Mouse (Mus musculus): ENCODE data around the gene Aplf. TPM values are rescaled to one million over a fixed set of nuclear protein-coding genes. Genes with fewer than 3 reads are reported as not detected.

The Aplf gene
- polyA plus RNA-seq, 1 experiment from 2014 or later, result 13.0 TPM

- Histone ChIP-seq H3K4me2 (replicated peaks) (no peak overlapping the region), H3K9me3 (replicated peaks) (no peaks in the 10 kb centered on the region), H3K4me3 (no peak overlapping the region), H3K27me3 (no peaks in the 10 kb centered on the region), H3K9ac (no peak overlapping the region), H3K27ac (no peak overlapping the region), H3K4me1 (peaks cover 3% of the 10 kb centered on the region; the same call in 1 of the 2 replicates), H3K36me3 (no peaks in the 10 kb centered on the region)
- whole genome bisulfite sequencing, result 68% methylated on average over 3 of the region's 3 CpGs
- ATAC-seq (ENCODE audit: low FRiP score), result no peak
Observed at GRCm38 (mm10) chr6:87621281-87621680, 50.7 kb downstream of the Aplf start.

DNA sequence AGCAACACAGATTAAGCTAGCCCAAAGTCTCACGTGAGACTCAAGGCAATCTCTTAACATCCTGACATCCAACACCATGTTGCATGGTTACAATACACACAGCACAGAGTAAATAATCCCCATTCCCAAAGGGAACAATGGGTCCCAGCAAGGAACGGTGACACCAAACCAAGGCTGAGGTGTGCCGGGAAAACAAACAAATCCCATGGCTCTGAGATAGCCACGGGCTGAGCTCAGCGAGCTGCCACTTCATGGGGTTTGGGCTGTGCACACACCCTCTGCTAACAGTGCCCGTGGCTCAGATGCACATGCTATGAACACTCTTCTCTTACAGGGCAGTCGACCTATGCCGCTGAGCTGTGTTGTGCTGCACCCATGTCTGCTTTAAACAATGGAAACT, 54.0 kb downstream of the Aplf start:
- H3K4me2 ChIP-seq (replicated peaks), result no peak overlapping the region
- no peaks in the 10 kb centered on the region for H3K9me3 ChIP-seq (replicated peaks)
- H3K4me3 ChIP-seq, result no peak overlapping the region
- no peak overlapping the region for H3K27ac ChIP-seq
- ATAC-seq (ENCODE audit: low FRiP score), result no peak
- WGBS, result 78% methylated on average over 8 of the region's 8 CpGs
- no peaks in the 10 kb centered on the region for H3K36me3 ChIP-seq
- H3K9ac ChIP-seq, result no peak overlapping the region
- peaks cover 3% of the 10 kb centered on the region; the same call in 1 of the 2 replicates for H3K4me1 ChIP-seq
- H3K27me3 ChIP-seq, result no peaks in the 10 kb centered on the region

DNA sequence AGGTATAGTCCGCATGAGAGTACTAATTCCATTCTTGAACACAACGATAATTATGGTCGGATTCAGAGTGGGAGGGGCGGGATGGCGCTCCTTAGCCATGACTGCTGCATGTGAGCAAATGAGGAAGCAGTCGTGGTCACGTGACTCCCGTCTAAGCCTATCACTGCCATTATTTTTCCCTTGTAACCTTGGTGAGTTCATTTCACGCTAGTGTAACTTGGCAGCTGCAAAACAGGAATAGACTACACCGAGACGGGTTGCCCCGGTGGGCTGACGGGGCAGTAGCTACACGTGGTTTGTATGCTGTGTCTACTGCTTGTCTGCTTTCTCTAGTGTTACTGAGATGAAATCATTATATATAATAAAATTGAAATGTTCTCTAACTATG, 56.3 kb downstream of the Aplf start:
- H3K9ac ChIP-seq, result no peak overlapping the region
- H3K9me3 ChIP-seq (replicated peaks), result no peaks in the 10 kb centered on the region
- H3K4me1 ChIP-seq, result peaks cover 3% of the 10 kb centered on the region; the same call in 1 of the 2 replicates
- no peak overlapping the region for H3K27ac ChIP-seq
- H3K4me2 ChIP-seq (replicated peaks), result no peak overlapping the region
- 86% methylated on average over 14 of the region's 14 CpGs for WGBS
- no peak overlapping the region for H3K4me3 ChIP-seq
- no peak for ATAC-seq (ENCODE audit: low FRiP score)
- H3K27me3 ChIP-seq, result 0 out of 2 replicates have a peak, but pooled peaks cover 3% of the 10 kb centered on the region
- no peaks in the 10 kb centered on the region for H3K36me3 ChIP-seq

DNA sequence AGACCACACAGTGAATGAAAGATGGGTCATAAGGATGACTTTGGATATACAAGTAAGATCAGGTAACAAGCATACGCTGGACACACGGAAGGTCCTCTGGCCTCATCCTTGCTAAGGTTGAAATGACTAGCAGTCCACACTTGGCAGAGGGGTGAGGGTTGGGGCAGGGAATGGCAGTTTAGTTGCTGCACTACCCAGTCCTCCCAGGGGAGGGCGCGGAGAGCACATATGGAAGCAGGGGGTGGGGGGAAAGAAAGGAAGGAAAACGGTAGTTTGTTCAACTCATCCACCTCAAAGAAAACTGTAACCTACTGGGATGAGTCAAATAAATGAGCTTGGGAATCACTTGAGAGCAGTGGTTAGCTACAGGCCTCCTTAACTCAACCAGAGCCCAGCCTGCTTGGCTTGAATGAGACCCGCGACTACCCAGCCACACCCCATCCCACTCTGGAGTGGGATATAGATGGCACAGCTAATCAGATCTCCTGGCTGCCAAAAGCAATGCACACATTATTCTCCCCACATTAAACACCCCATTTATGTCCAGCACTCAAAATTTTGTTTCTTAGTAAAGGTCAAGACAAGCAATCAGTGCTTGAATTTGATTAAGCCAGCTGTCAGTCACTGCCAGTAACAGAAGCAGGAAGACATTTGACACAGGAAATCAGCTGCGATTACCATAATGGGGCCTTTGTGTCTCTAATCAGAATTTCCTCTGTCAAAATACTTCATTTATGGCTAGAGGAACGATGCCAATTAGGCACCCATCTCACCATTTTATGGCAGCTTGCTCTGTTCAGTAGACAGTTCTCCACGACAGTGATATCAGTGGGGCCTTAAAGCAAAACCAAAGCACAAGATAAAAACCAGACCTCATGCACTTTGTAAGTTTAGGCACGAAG, 56.9 kb downstream of the Aplf start:
- Histone ChIP-seq H3K36me3 (no peaks in the 10 kb centered on the region), H3K9me3 (replicated peaks) (no peaks in the 10 kb centered on the region), H3K4me3 (no peak overlapping the region), H3K4me1 (peaks cover 3% of the 10 kb centered on the region; the same call in 1 of the 2 replicates), H3K27ac (no peak overlapping the region), H3K27me3 (0 out of 2 replicates have a peak, but pooled peaks cover 3% of the 10 kb centered on the region), H3K4me2 (replicated peaks) (no peak overlapping the region), H3K9ac (no peak overlapping the region)
- no peak for ATAC-seq (ENCODE audit: low FRiP score)
- WGBS, result 66% methylated on average over 11 of the region's 11 CpGs

DNA sequence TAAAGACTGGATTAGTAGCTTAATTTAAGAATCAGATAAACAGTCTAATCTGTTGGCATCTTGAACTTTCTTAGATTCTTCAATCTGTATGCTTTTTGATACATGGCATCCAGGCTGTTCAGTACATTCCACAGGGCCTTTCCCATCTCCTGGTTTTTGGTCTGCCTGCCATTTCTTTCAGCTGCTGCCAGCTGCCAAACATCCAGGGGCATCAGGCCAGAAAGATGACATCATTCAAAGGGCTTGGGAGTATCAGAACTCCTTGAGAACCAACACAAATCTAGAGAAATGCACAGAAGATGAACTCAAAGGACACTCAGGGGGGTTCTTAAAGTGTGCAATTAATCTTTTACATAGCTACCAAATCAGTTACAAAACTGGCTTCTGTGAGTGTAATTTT, 72.2 kb downstream of the Aplf start:
- Histone ChIP-seq H3K9me3 (replicated peaks) (no peaks in the 10 kb centered on the region), H3K4me3 (no peak overlapping the region), H3K36me3 (no peaks in the 10 kb centered on the region), H3K4me2 (replicated peaks) (no peak overlapping the region), H3K27ac (no peak overlapping the region), H3K27me3 (no peaks in the 10 kb centered on the region), H3K4me1 (0 out of 2 replicates have a peak, but pooled peaks cover 5% of the 10 kb centered on the region), H3K9ac (no peak overlapping the region)
- ATAC-seq (ENCODE audit: low FRiP score), result no peak

DNA sequence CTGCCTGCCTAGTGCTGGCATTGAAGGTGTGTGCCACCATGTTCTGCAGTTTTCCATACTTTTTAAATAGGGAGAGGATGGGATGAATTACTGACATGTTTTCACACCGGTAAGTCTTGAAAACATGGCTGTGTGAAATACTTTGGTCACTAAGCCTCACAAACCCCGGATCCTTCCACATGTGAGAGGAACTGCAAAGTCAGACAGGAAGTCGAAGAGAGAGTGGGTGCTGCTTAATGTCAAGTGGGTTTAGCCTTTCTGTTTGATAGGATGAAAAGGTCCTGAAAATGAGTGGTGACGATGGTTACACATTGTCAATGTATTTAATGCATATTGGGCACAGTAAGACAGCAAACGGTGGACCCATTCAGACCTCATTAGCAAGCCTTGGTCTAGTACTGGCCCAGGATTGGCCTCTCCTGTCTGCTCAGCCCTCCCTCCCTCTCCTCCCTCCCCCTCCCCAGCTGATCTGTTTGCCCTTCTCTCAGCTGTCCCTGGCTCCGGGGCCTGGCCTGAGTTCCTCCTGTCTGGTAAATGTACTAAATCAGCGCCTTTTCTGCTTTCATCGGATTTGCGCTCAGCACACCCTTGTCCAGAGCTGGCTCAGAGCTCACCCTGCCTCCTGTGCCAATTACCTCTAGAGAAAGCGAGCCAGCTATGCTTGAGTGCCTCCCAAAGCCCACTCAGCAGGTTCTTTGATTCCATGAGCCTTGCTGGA, 74.7 kb downstream of the Aplf start:
- Histone ChIP-seq H3K36me3 (no peaks in the 10 kb centered on the region), H3K27ac (peak overlapping the region; percentile 35; the same call in 1 of the 2 replicates), H3K4me2 (replicated peaks) (no peak overlapping the region; the same call in 1 of the 2 replicates), H3K27me3 (no peaks in the 10 kb centered on the region), H3K9me3 (replicated peaks) (no peaks in the 10 kb centered on the region), H3K4me3 (no peak overlapping the region), H3K9ac (no peak overlapping the region), H3K4me1 (0 out of 2 replicates have a peak, but pooled peaks cover 5% of the 10 kb centered on the region)
- 36% methylated on average over 10 of the region's 10 CpGs for WGBS
- ATAC-seq (ENCODE audit: low FRiP score), result peak; percentile 86

- H3K4me1 ChIP-seq, result peaks cover 24% of the 10 kb centered on the region
- H3K36me3 ChIP-seq, result no peaks in the 10 kb centered on the region
- WGBS, result 86% methylated on average over 6 of the region's 6 CpGs
- no peak overlapping the region for H3K4me3 ChIP-seq
- peaks cover 10% of the 10 kb centered on the region for H3K27me3 ChIP-seq
- no peak for ATAC-seq (ENCODE audit: low FRiP score)
- no peaks in the 10 kb centered on the region for H3K9me3 ChIP-seq (replicated peaks)
- no peak overlapping the region for H3K9ac ChIP-seq
- H3K27ac ChIP-seq, result no peak overlapping the region
- H3K4me2 ChIP-seq (replicated peaks), result no peak overlapping the region
Observed at GRCm38 (mm10) chr6:87594188-87594587, 77.8 kb downstream of the Aplf start.

- H3K27ac ChIP-seq, result peak within 1 kb of the TSS; percentile 44; the same call in 1 of the 2 replicates
- H3K9ac ChIP-seq, result peak within 1 kb of the TSS; percentile 68
- H3K27me3 ChIP-seq, result peaks cover 17% of the 10 kb centered on the region
- H3K4me3 ChIP-seq, result peak within 1 kb of the TSS; percentile 53
- peaks cover 21% of the 10 kb centered on the region for H3K4me1 ChIP-seq
- 0 out of 2 replicates have a peak, but pooled peaks cover 2% of the 10 kb centered on the region for H3K36me3 ChIP-seq
- peak within 1 kb of the TSS; percentile 88 for H3K4me2 ChIP-seq (replicated peaks)
- H3K9me3 ChIP-seq (replicated peaks), result no peaks in the 10 kb centered on the region
- peak; percentile 92 for ATAC-seq (ENCODE audit: low FRiP score)
- under 1% methylated on average over 34 of the region's 34 CpGs for WGBS
Observed at GRCm38 (mm10) chr6:87590394-87591281, 81.4 kb downstream of the Aplf start, which contains the start of gene Prokr1. Prokr1 (minus strand) TSS chr6:87590743.

- peak; percentile 53 for ATAC-seq (ENCODE audit: low FRiP score)
- WGBS, result 13% methylated on average over 11 of the region's 12 CpGs
- 0 out of 2 replicates have a peak, but pooled peaks cover 2% of the 10 kb centered on the region for H3K36me3 ChIP-seq
Observed at GRCm38 (mm10) chr6:87589718-87590393, 82.1 kb downstream of the Aplf start.

DNA sequence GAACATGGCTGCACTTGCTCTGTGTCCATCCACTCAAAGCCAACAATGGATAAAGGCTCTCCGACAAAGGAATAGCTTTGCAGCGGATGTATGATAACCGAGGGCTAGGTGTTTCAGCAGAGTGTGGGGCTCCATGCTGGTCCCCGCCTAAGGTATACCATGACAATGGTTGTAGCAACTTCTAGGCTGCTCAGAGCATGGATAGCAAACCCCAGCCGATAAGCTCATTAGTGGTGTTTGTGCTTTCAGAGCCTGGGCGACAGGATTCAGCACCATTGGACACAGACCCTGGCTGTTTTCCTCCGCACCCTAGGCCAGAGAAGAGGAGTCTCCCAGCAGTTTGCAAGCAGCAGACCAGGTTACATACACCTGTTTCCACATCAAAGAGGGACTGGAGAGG, 88.0 kb downstream of the Aplf start:
- Histone ChIP-seq H3K4me2 (replicated peaks) (no peak overlapping the region), H3K4me3 (no peak overlapping the region), H3K9me3 (replicated peaks) (no peaks in the 10 kb centered on the region), H3K27ac (no peak overlapping the region), H3K27me3 (peaks cover 6% of the 10 kb centered on the region), H3K4me1 (0 out of 2 replicates have a peak, but pooled peaks cover 2% of the 10 kb centered on the region), H3K9ac (no peak overlapping the region), H3K36me3 (0 out of 2 replicates have a peak, but pooled peaks cover 2% of the 10 kb centered on the region)
- ATAC-seq (ENCODE audit: low FRiP score), result no peak
- WGBS, result 88% methylated on average over 7 of the region's 7 CpGs

More at GRCm38 (mm10) chr6:87589718-87590393, 82.1 kb downstream of the Aplf start:
- Histone ChIP-seq H3K9ac (peak overlapping the region; percentile 68), H3K9me3 (replicated peaks) (no peaks in the 10 kb centered on the region), H3K27me3 (peaks cover 17% of the 10 kb centered on the region), H3K27ac (no peak overlapping the region), H3K4me1 (peaks cover 21% of the 10 kb centered on the region), H3K4me2 (replicated peaks) (peak overlapping the region; percentile 88), H3K4me3 (peak overlapping the region; percentile 53)

- no peak for ATAC-seq (ENCODE audit: low FRiP score)
- Histone ChIP-seq H3K27me3 (peaks cover under 1% of the 10 kb centered on the region), H3K36me3 (no peaks in the 10 kb centered on the region), H3K27ac (no peak overlapping the region), H3K9ac (no peak overlapping the region), H3K4me3 (no peak overlapping the region), H3K4me2 (replicated peaks) (no peak overlapping the region), H3K4me1 (0 out of 2 replicates have a peak, but pooled peaks cover under 1% of the 10 kb centered on the region), H3K9me3 (replicated peaks) (no peaks in the 10 kb centered on the region)
- 100% methylated on average over 1 of the region's 1 CpGs for WGBS
Observed at GRCm38 (mm10) chr6:87583183-87583611, 88.8 kb downstream of the Aplf start.
